Mouse (Mus musculus): ENCODE results near the gene Rufy2. TPM values are rescaled to one million over a fixed set of nuclear protein-coding genes. Genes with fewer than 3 reads are reported as not detected.
A peak's percentile ranks its signal among the peaks of the same experiment; 100 is the strongest.
"Not testable (repeated sequence)": the region's sequence is repeated elsewhere in the genome, so short reads cannot be mapped to it uniquely, and the experiment has no call there.

The Rufy2 gene
- polyA plus RNA-seq, 1 experiment from 2014 or later: 21.9 TPM

DNA sequence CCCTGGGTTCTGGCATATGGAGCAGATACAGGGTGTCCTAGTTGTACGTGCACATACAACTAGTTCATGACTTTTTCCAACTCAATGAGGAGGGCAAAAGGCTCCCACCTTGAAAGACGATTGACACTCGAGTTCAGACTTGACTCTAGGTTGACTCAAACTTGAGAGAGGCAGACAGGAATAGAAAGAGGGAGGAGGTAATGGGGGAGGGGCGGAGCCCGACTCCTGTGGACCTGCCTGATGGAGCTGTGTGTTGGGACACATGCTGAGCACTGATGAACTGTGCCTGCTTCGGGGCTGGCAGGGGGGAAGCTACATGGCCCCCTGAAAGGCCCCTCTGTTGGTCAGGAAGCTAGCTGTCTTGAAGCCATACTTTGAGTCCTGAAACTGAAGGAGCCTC is 73.0 kb downstream of the Rufy2 start:
- 61% methylated on average over 6 of the region's 6 CpGs for WGBS
- H3K36me3 ChIP-seq (ENCODE audit: control insufficient read depth, insufficient read depth, low read length): no peaks in the 10 kb centered on the region
- no peak overlapping the region for H3K4me2 ChIP-seq (ENCODE audit: low read depth, low read length)
- H3K4me1 ChIP-seq (ENCODE audit: control insufficient read depth, insufficient read depth, low read length): no peaks in the 10 kb centered on the region
- H3K4me3 ChIP-seq (replicated peaks; ENCODE audit: low read length): no peak overlapping the region
- H3K27me3 ChIP-seq (ENCODE audit: control insufficient read depth, insufficient read depth, low read length): no peaks in the 10 kb centered on the region
- no peak for ATAC-seq (ENCODE audit: insufficient read depth, low FRiP score)
- no peak overlapping the region for H3K27ac ChIP-seq (ENCODE audit: low read length)
- no peak overlapping the region for H3K9ac ChIP-seq (ENCODE audit: low read length)
- no peaks in the 10 kb centered on the region for H3K9me3 ChIP-seq (replicated peaks; ENCODE audit: control insufficient read depth, low read length)

DNA sequence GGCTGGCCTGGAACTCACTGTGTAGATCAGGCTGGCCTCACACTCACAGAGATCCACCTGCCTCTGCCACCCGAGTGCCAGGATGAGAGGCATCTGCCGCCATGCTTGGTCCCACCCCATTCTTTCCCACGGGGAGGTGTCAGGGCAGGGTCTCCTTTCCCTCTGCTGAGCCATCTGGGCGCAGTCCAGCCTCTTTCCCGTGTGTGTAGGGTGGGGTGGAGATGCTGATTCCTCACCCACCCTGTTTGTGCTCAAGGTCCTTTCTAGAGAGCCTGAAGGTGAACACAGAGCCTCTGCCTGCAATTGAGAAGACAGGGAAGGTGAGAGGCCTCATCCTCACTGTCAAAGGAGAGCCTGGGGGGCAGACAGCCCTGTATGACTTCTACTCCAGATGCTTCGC is 74.0 kb downstream of the Rufy2 start:
- not testable (repeated sequence) for H3K27ac ChIP-seq (ENCODE audit: low read length); H3K36me3 ChIP-seq (ENCODE audit: control insufficient read depth, insufficient read depth, low read length); H3K9me3 ChIP-seq (replicated peaks; ENCODE audit: control insufficient read depth, low read length); H3K4me2 ChIP-seq (ENCODE audit: low read depth, low read length); H3K4me3 ChIP-seq (replicated peaks; ENCODE audit: low read length); H3K9ac ChIP-seq (ENCODE audit: low read length); ATAC-seq (ENCODE audit: insufficient read depth, low FRiP score); H3K4me1 ChIP-seq (ENCODE audit: control insufficient read depth, insufficient read depth, low read length); H3K27me3 ChIP-seq (ENCODE audit: control insufficient read depth, insufficient read depth, low read length)
- WGBS: 77% methylated on average over 6 of the region's 6 CpGs

DNA sequence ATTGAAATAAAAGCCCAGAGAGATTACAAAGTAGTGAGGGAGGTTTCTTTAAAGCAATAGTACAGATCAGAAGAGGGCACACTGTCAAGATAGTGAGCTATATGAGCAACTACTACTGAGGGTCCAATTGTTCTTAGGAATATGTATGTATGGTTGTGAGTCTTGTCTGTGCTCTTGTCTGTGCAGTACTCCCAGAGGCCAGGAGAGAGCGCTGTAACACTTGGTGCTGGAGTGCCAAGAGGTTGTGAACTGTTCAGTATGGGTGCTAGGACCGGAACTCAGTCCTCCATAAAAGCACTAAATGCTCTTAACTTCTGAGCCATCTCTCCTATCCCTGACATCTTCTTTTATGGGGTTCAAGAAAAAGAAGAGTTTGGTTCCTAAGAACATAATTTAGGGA is 74.6 kb downstream of the Rufy2 start:
- no peak overlapping the region for H3K4me3 ChIP-seq (replicated peaks; ENCODE audit: low read length)
- no peak overlapping the region for H3K4me2 ChIP-seq (ENCODE audit: low read depth, low read length)
- no peak overlapping the region for H3K9ac ChIP-seq (ENCODE audit: low read length)
- H3K9me3 ChIP-seq (replicated peaks; ENCODE audit: control insufficient read depth, low read length): no peaks in the 10 kb centered on the region
- no peaks in the 10 kb centered on the region for H3K27me3 ChIP-seq (ENCODE audit: control insufficient read depth, insufficient read depth, low read length)
- H3K36me3 ChIP-seq (ENCODE audit: control insufficient read depth, insufficient read depth, low read length): no peaks in the 10 kb centered on the region
- H3K4me1 ChIP-seq (ENCODE audit: control insufficient read depth, insufficient read depth, low read length): no peaks in the 10 kb centered on the region
- 70% methylated on average over 2 of the region's 2 CpGs for whole genome bisulfite sequencing
- no peak for ATAC-seq (ENCODE audit: insufficient read depth, low FRiP score)
- H3K27ac ChIP-seq (ENCODE audit: low read length): no peak overlapping the region

DNA sequence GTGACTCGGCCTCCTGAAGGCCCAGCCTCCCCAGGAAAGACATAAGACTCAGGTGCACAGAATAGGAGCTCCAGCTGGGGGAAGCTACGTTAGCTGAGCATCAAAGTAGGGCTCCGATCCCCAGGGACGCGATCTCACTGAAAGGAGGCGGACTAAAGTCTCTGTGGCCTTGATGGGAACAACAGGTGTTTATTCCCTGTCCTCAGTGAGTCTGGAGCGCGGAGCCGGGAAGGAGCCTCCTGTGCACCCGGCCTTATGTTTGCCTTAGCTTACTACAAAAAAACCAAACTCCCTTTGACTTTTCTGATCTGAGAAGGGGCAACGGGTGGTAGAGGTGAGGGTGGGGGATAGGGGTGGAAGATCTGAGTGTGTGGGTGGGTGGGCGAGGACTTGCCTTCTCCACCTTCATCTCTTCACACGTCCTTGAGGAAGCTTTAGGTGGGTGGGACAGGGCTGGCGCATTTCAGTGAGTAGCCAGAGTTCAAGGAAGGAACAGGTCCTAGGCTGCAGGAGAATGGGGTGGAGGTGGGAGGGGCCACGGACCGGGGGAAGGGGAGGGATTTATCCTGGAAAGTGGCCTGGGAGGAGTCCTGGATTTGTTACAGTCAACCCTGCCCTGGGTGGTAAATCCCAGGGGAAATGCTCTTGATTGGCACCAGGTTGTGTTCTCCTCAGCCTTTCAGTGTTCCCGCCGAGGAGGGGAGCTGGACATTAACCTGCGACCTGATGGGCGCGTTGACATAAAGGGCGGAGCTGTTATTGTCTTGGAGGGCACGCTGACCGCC is 77.1 kb downstream of the Rufy2 start:
- H3K27me3 ChIP-seq (ENCODE audit: control insufficient read depth, insufficient read depth, low read length): no peaks in the 10 kb centered on the region
- peak; percentile 57; the same call in 1 of the 2 replicates for ATAC-seq (ENCODE audit: insufficient read depth, low FRiP score)
- H3K4me3 ChIP-seq (replicated peaks; ENCODE audit: low read length): no peak overlapping the region
- H3K9ac ChIP-seq (ENCODE audit: low read length): no peak overlapping the region
- H3K4me1 ChIP-seq (ENCODE audit: control insufficient read depth, insufficient read depth, low read length): no peaks in the 10 kb centered on the region
- H3K27ac ChIP-seq (ENCODE audit: low read length): peak overlapping the region; percentile 16
- no peaks in the 10 kb centered on the region for H3K36me3 ChIP-seq (ENCODE audit: control insufficient read depth, insufficient read depth, low read length)
- H3K4me2 ChIP-seq (ENCODE audit: low read depth, low read length): no peak overlapping the region
- no peaks in the 10 kb centered on the region for H3K9me3 ChIP-seq (replicated peaks; ENCODE audit: control insufficient read depth, low read length)
- WGBS: 27% methylated on average over 24 of the region's 24 CpGs

DNA sequence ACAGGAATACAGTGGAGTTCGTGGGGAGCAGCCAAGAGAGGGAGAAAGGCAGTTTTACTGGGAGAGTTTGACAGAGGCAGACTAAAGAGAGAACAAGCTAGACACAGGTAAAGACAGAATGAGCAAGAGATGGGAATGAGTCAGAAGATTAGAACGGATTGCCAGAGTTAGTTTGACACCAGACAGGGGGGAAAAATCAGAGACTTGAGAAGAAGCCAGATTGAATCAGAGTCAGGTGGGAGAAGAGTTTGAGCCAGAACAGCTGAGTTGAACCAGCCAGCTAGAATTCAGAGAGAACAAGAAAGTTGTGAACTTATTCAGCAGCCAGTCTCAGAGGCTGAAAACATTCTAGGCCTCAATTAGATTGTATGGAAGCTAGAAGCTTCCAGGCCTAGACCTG is 79.8 kb downstream of the Rufy2 start, which contains the start of gene Pbld1:
TSS of gene Pbld1 (plus strand) at position 301 of the 400 bp plus-strand sequence.
- Histone ChIP-seq H3K4me3 (replicated peaks; ENCODE audit: low read length) (no peak within 1 kb of the TSS), H3K4me1 (ENCODE audit: control insufficient read depth, insufficient read depth, low read length) (no peaks in the 10 kb centered on the region), H3K4me2 (ENCODE audit: low read depth, low read length) (no peak within 1 kb of the TSS), H3K27me3 (ENCODE audit: control insufficient read depth, insufficient read depth, low read length) (no peaks in the 10 kb centered on the region), H3K27ac (ENCODE audit: low read length) (peak within 1 kb of the TSS; percentile 19; the same call in 1 of the 2 replicates), H3K36me3 (ENCODE audit: control insufficient read depth, insufficient read depth, low read length) (no peaks in the 10 kb centered on the region), H3K9me3 (replicated peaks; ENCODE audit: control insufficient read depth, low read length) (no peaks in the 10 kb centered on the region), H3K9ac (ENCODE audit: low read length) (no peak within 1 kb of the TSS)
- no peak for ATAC-seq (ENCODE audit: insufficient read depth, low FRiP score)
- 73% methylated on average over 2 of the region's 2 CpGs for WGBS

DNA sequence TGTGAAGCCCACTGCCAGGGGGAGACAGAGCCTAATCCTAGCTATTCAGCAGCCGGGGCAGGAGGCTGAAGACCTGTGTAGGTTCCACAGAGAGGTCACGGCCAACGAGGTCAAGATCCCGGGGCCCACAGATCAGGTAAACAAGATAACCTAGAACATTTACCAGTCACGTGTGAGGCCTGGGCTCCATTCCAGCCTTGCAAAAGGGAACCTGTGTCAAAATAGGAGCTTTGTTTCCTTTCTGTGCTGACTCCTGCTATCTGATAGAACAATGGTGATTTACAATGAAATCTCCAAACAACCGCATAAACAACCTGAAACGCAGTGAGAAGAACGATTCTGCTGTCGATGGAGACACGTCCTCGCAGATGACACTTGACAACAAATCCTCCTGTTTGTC is 80.4 kb downstream of the Rufy2 start:
- Histone ChIP-seq H3K27ac (ENCODE audit: low read length) (peak overlapping the region; percentile 19; the same call in 1 of the 2 replicates), H3K4me2 (ENCODE audit: low read depth, low read length) (no peak overlapping the region), H3K36me3 (ENCODE audit: control insufficient read depth, insufficient read depth, low read length) (no peaks in the 10 kb centered on the region), H3K27me3 (ENCODE audit: control insufficient read depth, insufficient read depth, low read length) (no peaks in the 10 kb centered on the region), H3K9me3 (replicated peaks; ENCODE audit: control insufficient read depth, low read length) (no peaks in the 10 kb centered on the region), H3K9ac (ENCODE audit: low read length) (no peak overlapping the region), H3K4me3 (replicated peaks; ENCODE audit: low read length) (no peak overlapping the region), H3K4me1 (ENCODE audit: control insufficient read depth, insufficient read depth, low read length) (no peaks in the 10 kb centered on the region)
- ATAC-seq (ENCODE audit: insufficient read depth, low FRiP score): no peak
- WGBS: 53% methylated on average over 11 of the region's 11 CpGs

DNA sequence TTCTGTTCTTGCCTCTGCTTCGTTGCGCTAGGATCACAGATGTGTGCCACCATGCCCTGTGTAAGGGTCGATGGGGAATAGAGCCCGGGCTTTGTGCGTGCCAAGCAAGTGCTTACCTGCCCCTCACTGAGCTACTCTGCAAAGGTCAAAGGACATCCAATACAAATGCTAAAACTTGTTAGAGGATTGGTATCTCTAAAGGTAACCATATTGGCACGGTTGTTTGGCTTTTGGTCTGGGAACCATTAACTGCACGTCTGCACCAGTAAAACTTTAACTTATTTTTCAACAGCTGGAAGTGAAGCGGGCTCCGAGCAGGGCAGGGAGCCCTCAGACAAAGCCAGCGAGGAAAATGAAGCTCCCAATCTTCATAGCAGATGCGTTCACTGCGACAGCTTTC is 81.2 kb downstream of the Rufy2 start:
- WGBS: 64% methylated on average over 12 of the region's 12 CpGs
- Histone ChIP-seq H3K9me3 (replicated peaks; ENCODE audit: control insufficient read depth, low read length) (no peaks in the 10 kb centered on the region), H3K9ac (ENCODE audit: low read length) (no peak overlapping the region), H3K4me2 (ENCODE audit: low read depth, low read length) (no peak overlapping the region), H3K27me3 (ENCODE audit: control insufficient read depth, insufficient read depth, low read length) (no peaks in the 10 kb centered on the region), H3K4me3 (replicated peaks; ENCODE audit: low read length) (no peak overlapping the region), H3K36me3 (ENCODE audit: control insufficient read depth, insufficient read depth, low read length) (no peaks in the 10 kb centered on the region), H3K4me1 (ENCODE audit: control insufficient read depth, insufficient read depth, low read length) (no peaks in the 10 kb centered on the region), H3K27ac (ENCODE audit: low read length) (peak overlapping the region; percentile 19; the same call in 1 of the 2 replicates)
- no peak for ATAC-seq (ENCODE audit: insufficient read depth, low FRiP score)

DNA sequence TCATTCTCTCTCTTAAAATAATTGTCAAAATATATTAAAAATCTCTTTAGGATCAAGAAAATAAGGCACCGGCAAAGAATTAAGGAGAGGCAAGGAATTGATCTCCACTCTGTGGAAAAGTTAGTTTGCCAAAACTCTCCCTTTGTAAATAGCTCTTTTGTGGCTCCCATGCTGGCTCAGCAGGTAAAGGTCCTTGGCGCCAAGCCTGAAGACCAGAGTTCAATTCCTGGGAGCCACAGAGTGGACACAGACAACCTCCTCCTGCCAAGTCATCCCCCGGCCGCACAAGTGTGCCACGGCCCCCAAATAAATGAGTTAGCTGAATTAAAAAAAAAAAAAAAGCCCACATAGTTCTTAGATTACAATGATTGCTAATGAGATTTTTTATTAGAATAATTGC is 82.7 kb downstream of the Rufy2 start:
- no peak overlapping the region for H3K4me3 ChIP-seq (replicated peaks; ENCODE audit: low read length)
- H3K4me1 ChIP-seq (ENCODE audit: control insufficient read depth, insufficient read depth, low read length): no peaks in the 10 kb centered on the region
- no peaks in the 10 kb centered on the region for H3K36me3 ChIP-seq (ENCODE audit: control insufficient read depth, insufficient read depth, low read length)
- no peak for ATAC-seq (ENCODE audit: insufficient read depth, low FRiP score)
- 92% methylated on average over 5 of the region's 5 CpGs for WGBS
- H3K9ac ChIP-seq (ENCODE audit: low read length): no peak overlapping the region
- H3K27me3 ChIP-seq (ENCODE audit: control insufficient read depth, insufficient read depth, low read length): no peaks in the 10 kb centered on the region
- no peak overlapping the region for H3K27ac ChIP-seq (ENCODE audit: low read length)
- H3K4me2 ChIP-seq (ENCODE audit: low read depth, low read length): no peak overlapping the region
- no peaks in the 10 kb centered on the region for H3K9me3 ChIP-seq (replicated peaks; ENCODE audit: control insufficient read depth, low read length)

DNA sequence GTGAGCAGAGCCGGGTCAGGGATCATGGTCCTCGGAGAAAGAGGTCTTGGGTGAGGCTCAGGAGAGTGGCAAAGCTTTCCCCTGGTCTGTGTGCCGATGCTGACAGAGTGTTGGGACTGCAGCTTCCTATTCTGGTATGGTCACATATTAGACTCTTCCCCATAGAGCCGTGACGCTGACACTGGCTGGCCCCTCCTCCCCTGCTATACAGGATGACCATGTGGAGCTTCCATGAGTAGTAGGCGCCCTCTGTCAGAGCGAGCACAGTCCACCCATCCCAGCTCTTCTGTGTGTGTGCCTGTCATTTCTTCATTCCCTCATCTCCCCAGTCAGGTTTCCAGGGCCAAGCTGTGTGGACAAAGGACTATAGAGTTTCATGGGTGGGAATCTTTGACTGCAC is 83.3 kb downstream of the Rufy2 start:
- no peaks in the 10 kb centered on the region for H3K9me3 ChIP-seq (replicated peaks; ENCODE audit: control insufficient read depth, low read length)
- WGBS: 81% methylated on average over 7 of the region's 7 CpGs
- no peak for ATAC-seq (ENCODE audit: insufficient read depth, low FRiP score)
- no peak overlapping the region for H3K4me3 ChIP-seq (replicated peaks; ENCODE audit: low read length)
- no peaks in the 10 kb centered on the region for H3K4me1 ChIP-seq (ENCODE audit: control insufficient read depth, insufficient read depth, low read length)
- H3K27ac ChIP-seq (ENCODE audit: low read length): no peak overlapping the region
- no peak overlapping the region for H3K9ac ChIP-seq (ENCODE audit: low read length)
- H3K4me2 ChIP-seq (ENCODE audit: low read depth, low read length): no peak overlapping the region
- no peaks in the 10 kb centered on the region for H3K27me3 ChIP-seq (ENCODE audit: control insufficient read depth, insufficient read depth, low read length)
- no peaks in the 10 kb centered on the region for H3K36me3 ChIP-seq (ENCODE audit: control insufficient read depth, insufficient read depth, low read length)

Measured in stomach, embryonic 16.5 days (tissue).